In genomic region chr12:102301585-102301984, GRCm38 (mm10) we compare ENCODE assay signal across 29 mouse cellular contexts. TPM values are rescaled to one million over a fixed set of nuclear protein-coding genes. Genes with fewer than 3 reads are reported as not detected.
DNase-seq lines count a peak whose midpoint lies in the region; ATAC-seq and TF ChIP-seq lines count a peak whose summit lies in the region.
"Had no signal": no experiment of that assay in that cellular context is flagged by ENCODE, and none has a peak within 500 bp of the region (broad histone marks: within the 10 kb centered on the region; RNA-seq: fewer than 3 reads in every experiment).

No protein-coding gene starts in this region.

- H3K36me3 ChIP-seq in kidney, adult 2 months (ENCODE audit: control insufficient read depth, insufficient read depth, low read length), result no peaks in the 10 kb centered on the region
- H3K36me3 ChIP-seq in lung, embryonic 16.5 days (ENCODE audit: control insufficient read depth, insufficient read depth, low read length), result no peaks in the 10 kb centered on the region
- H3K36me3 ChIP-seq: embryonic facial prominence, embryonic 12.5 days; G1E; heart, embryonic 15.5 days; limb, embryonic 13.5 days; lung, embryonic 15.5 days; midbrain, embryonic 12.5 days; neural tube, embryonic 13.5 days; stomach, embryonic 15.5 days had no signal

- no peak for TF ChIP-seq POLR2A in kidney, adult 2 months (IDR thresholded peaks at IDR 0.05; ENCODE audit: low read depth, low read length)

- H3K4me2 ChIP-seq in lung, embryonic 16.5 days (ENCODE audit: low read depth, low read length), result no peak overlapping the region
- H3K4me2 ChIP-seq: embryonic facial prominence, embryonic 12.5 days; heart, embryonic 15.5 days; hindbrain, embryonic 14.5 days; limb, embryonic 13.5 days; lung, embryonic 15.5 days; midbrain, embryonic 12.5 days; neural tube, embryonic 13.5 days; stomach, embryonic 15.5 days had no signal

- DNase-seq in gastrocnemius, adult 2 months, result no peak
- no peak for DNase-seq in gastrocnemius, postnatal 25 days
- DNase-seq in kidney, adult 2 months, result peak; percentile 34
- no peak for DNase-seq in kidney, postnatal 10 days
- DNase-seq in lung, postnatal 10 days, result no peak
- peak; percentile 74 for DNase-seq in 416B (ENCODE audit: low read depth)
- DNase-seq in left cerebral cortex, postnatal 4 days, result no peak
- DNase-seq: adrenal gland, adult 8-10 months; cerebellum, adult 11-12 months; cerebellum, adult 9-11 months; embryo, embryonic 11 days; gastrocnemius, postnatal 36 days; right cerebral cortex, postnatal 4 days; thymus, adult 18-20 months; thymus, postnatal 25 days had no signal

- peaks cover 35% of the 10 kb centered on the region for H3K4me1 ChIP-seq in kidney, adult 2 months (ENCODE audit: control insufficient read depth, insufficient read depth, low read length)
- peaks cover 52% of the 10 kb centered on the region for H3K4me1 ChIP-seq in lung, embryonic 16.5 days (replicated peaks; ENCODE audit: control insufficient read depth, insufficient read depth, low read length)
- H3K4me1 ChIP-seq: midbrain, embryonic 12.5 days had no signal

- H3K27me3 ChIP-seq in kidney, adult 2 months (replicated peaks; ENCODE audit: control insufficient read depth, insufficient read depth, low read length), result no peaks in the 10 kb centered on the region
- H3K27me3 ChIP-seq in lung, embryonic 16.5 days (ENCODE audit: control insufficient read depth, insufficient read depth, low read depth, low read length), result no peaks in the 10 kb centered on the region
- H3K27me3 ChIP-seq: embryonic facial prominence, embryonic 12.5 days; heart, embryonic 15.5 days; limb, embryonic 13.5 days; lung, embryonic 15.5 days; midbrain, embryonic 12.5 days; neural tube, embryonic 13.5 days; stomach, embryonic 15.5 days had no signal

- ATAC-seq in lung, embryonic 16.5 days (ENCODE audit: low read depth), result no peak
- ATAC-seq: forebrain, embryonic 14.5 days had no signal

- intact Hi-C loops in gastrocnemius, adult 2 months (cut with DNase I), result no loop called here
- intact Hi-C loops in left cerebral cortex, postnatal 4 days (cut with DNase I), result no loop called here

- peak overlapping the region; percentile 73 for H3K27ac ChIP-seq in gastrocnemius, adult 2 months
- H3K27ac ChIP-seq in kidney, adult 2 months (ENCODE audit: insufficient read depth, low read depth, low read length), result peak overlapping the region; percentile 19; the same call in 1 of the 2 replicates
- H3K27ac ChIP-seq in lung, embryonic 16.5 days (ENCODE audit: low read length), result peak overlapping the region; percentile 76; the same call in 1 of the 2 replicates
- H3K27ac ChIP-seq: embryonic facial prominence, embryonic 12.5 days; hindbrain, embryonic 14.5 days; layer of hippocampus, adult 2 months; left cerebral cortex, adult 2 months; limb, embryonic 13.5 days; liver, embryonic 14.5 days; midbrain, embryonic 12.5 days; neural tube, embryonic 13.5 days had no signal

- H3K9me3 ChIP-seq in lung, embryonic 16.5 days (ENCODE audit: control insufficient read depth, low read length), result no peaks in the 10 kb centered on the region
- H3K9me3 ChIP-seq: embryonic facial prominence, embryonic 12.5 days; G1E; heart, embryonic 15.5 days; limb, embryonic 13.5 days; lung, embryonic 15.5 days; midbrain, embryonic 12.5 days; neural tube, embryonic 13.5 days; stomach, embryonic 15.5 days had no signal

- no peak overlapping the region for H3K9ac ChIP-seq in lung, embryonic 16.5 days (ENCODE audit: low read length)
- H3K9ac ChIP-seq: embryonic facial prominence, embryonic 12.5 days; heart, embryonic 15.5 days; hindbrain, embryonic 14.5 days; limb, embryonic 13.5 days; liver, embryonic 14.5 days; lung, embryonic 15.5 days; midbrain, embryonic 12.5 days; neural tube, embryonic 13.5 days; stomach, embryonic 15.5 days had no signal

- H3K4me3 ChIP-seq in gastrocnemius, adult 2 months, result no peak overlapping the region
- no peak overlapping the region for H3K4me3 ChIP-seq in kidney, adult 2 months (ENCODE audit: insufficient read depth, low read depth, low read length)
- H3K4me3 ChIP-seq in lung, embryonic 16.5 days (ENCODE audit: low read length), result no peak overlapping the region
- H3K4me3 ChIP-seq: embryonic facial prominence, embryonic 12.5 days; heart, embryonic 15.5 days; layer of hippocampus, adult 2 months; left cerebral cortex, adult 2 months; limb, embryonic 13.5 days; lung, embryonic 15.5 days; midbrain, embryonic 12.5 days; neural tube, embryonic 13.5 days; stomach, embryonic 15.5 days had no signal

- no peak for TF ChIP-seq CTCF in gastrocnemius, adult 2 months (IDR thresholded peaks at IDR 0.05)
- no peak for TF ChIP-seq CTCF in kidney, adult 2 months (conservative IDR thresholded peaks at IDR 0.05; ENCODE audit: insufficient read depth, insufficient read length, low read depth, low read length)

- WGBS in kidney, adult 2 months, result 52% methylated on average over 1 of the region's 1 CpGs
- WGBS in lung, embryonic 16.5 days, result 77% methylated on average over 1 of the region's 1 CpGs

RNA-seq across cellular contexts. Expression of gene Rin3, which starts 18.7 kb away (rescaled TPM):
- total RNA-seq in gastrocnemius, adult 2 months (2021), result 10 to 100 TPM in 1 of 2 experiments, 1 to 10 TPM in 1; 6.4 to 14.3 TPM
- 1 to 10 TPM; 6.0 to 8.1 TPM for total RNA-seq in gastrocnemius, postnatal 25 days (2021)
- 11.6 and 15.4 TPM in 2 replicates for polyA plus RNA-seq in kidney, adult 2 months (2012; rRNA removed)
- 16.4 and 16.7 TPM in 2 replicates for polyA plus RNA-seq in lung, embryonic 16.5 days (2015; fragmentation: Nextera tagmentation; extraction: Ambion mirVana)
- total RNA-seq in left cerebral cortex, postnatal 4 days (2021), result 1 to 10 TPM; 4.0 to 4.5 TPM

Comparison
In these comparisons a context has a peak if more than half of its experiments do, and no peak if none do; other contexts are left out.
1. DNase-seq: peak in kidney, adult 2 months (single experiment) and 416B (single experiment); none in gastrocnemius, adult 2 months (single experiment), gastrocnemius, postnatal 25 days (single experiment), kidney, postnatal 10 days (single experiment), lung, postnatal 10 days (single experiment) and left cerebral cortex, postnatal 4 days (single experiment).
2. H3K27ac ChIP-seq: peak in every context shown above with its lines; median percentile 76 in lung, embryonic 16.5 days; 73 in gastrocnemius, adult 2 months; 19 in kidney, adult 2 months.